ENCODE assay signal across 7 mouse cellular contexts in genomic region chr7:88278628-88279196, GRCm38 (mm10). TPM values are rescaled to one million over a fixed set of nuclear protein-coding genes. Genes with fewer than 3 reads are reported as not detected.
DNase-seq lines count a peak whose midpoint lies in the region; ATAC-seq lines count a peak whose summit lies in the region.

No protein-coding gene starts in this region.

- DNase-seq in lung, postnatal 25 days (ENCODE audit: low spot score), result no peak
- no peak for DNase-seq in forebrain, embryonic 11.5 days (ENCODE audit: low spot score)
- no peak for DNase-seq in cerebellum, adult 9-11 months
- no peak for DNase-seq in right cerebral cortex, postnatal 4 days

- H3K4me3 ChIP-seq in lung, embryonic 15.5 days, result peak overlapping the region; percentile 56
- H3K4me3 ChIP-seq in forebrain, embryonic 11.5 days (ENCODE audit: low read depth, low read length), result peak overlapping the region; percentile 36
- H3K4me3 ChIP-seq in limb, embryonic 15.5 days, result peak overlapping the region; percentile 49
- peak overlapping the region; percentile 64 for H3K4me3 ChIP-seq in stomach, embryonic 14.5 days (ENCODE audit: low read depth, low read length)

- H3K4me1 ChIP-seq in lung, embryonic 15.5 days, result peaks cover 8% of the 10 kb centered on the region; the same call in 1 of the 2 replicates
- no peaks in the 10 kb centered on the region; the same call in 1 of the 2 replicates for H3K4me1 ChIP-seq in forebrain, embryonic 11.5 days (replicated peaks; ENCODE audit: control insufficient read depth, insufficient read depth, low read length)
- H3K4me1 ChIP-seq in limb, embryonic 15.5 days, result 0 out of 2 replicates have a peak, but pooled peaks cover 8% of the 10 kb centered on the region
- H3K4me1 ChIP-seq in stomach, embryonic 14.5 days (ENCODE audit: control insufficient read depth, insufficient read depth, low read length), result no peaks in the 10 kb centered on the region

- H3K27ac ChIP-seq in lung, embryonic 15.5 days, result peak overlapping the region; percentile 85
- no peak overlapping the region for H3K27ac ChIP-seq in forebrain, embryonic 11.5 days (ENCODE audit: low read depth, low read length)
- H3K27ac ChIP-seq in limb, embryonic 15.5 days, result 0 out of 2 replicates have a peak overlapping the region, but pooled peaks have one; percentile 65
- no peak overlapping the region for H3K27ac ChIP-seq in stomach, embryonic 14.5 days (ENCODE audit: low read length)

- H3K4me2 ChIP-seq in lung, embryonic 15.5 days, result peak overlapping the region; percentile 67
- H3K4me2 ChIP-seq in forebrain, embryonic 11.5 days (ENCODE audit: low read depth, low read length, severe bottlenecking), result peak overlapping the region; percentile 88; the same call in 1 of the 2 replicates
- H3K4me2 ChIP-seq in limb, embryonic 15.5 days, result peak overlapping the region; percentile 79
- H3K4me2 ChIP-seq in stomach, embryonic 14.5 days (replicated peaks; ENCODE audit: low read depth, low read length), result peak overlapping the region; percentile 87

- no peak for ATAC-seq in lung, embryonic 15.5 days (ENCODE audit: borderline replicate concordance, extremely low read depth, low FRiP score, low TSS enrichment)
- no peak for ATAC-seq in forebrain, embryonic 11.5 days (replicated peaks; ENCODE audit: low FRiP score)
- ATAC-seq in limb, embryonic 15.5 days (ENCODE audit: insufficient number of reproducible peaks, low FRiP score, low TSS enrichment, low read depth), result no peak
- no peak for ATAC-seq in stomach, embryonic 14.5 days (ENCODE audit: insufficient number of reproducible peaks, insufficient read depth, low FRiP score, low read depth)

- no peaks in the 10 kb centered on the region for H3K27me3 ChIP-seq in lung, embryonic 15.5 days
- H3K27me3 ChIP-seq in forebrain, embryonic 11.5 days (ENCODE audit: control insufficient read depth, insufficient read depth, low read length), result no peaks in the 10 kb centered on the region; the same call in 1 of the 2 replicates
- no peaks in the 10 kb centered on the region for H3K27me3 ChIP-seq in limb, embryonic 15.5 days
- no peaks in the 10 kb centered on the region for H3K27me3 ChIP-seq in stomach, embryonic 14.5 days (ENCODE audit: control insufficient read depth, insufficient read depth, low read length)

- peaks cover 13% of the 10 kb centered on the region; the same call in 1 of the 2 replicates for H3K36me3 ChIP-seq in lung, embryonic 15.5 days
- H3K36me3 ChIP-seq in forebrain, embryonic 11.5 days (ENCODE audit: control insufficient read depth, insufficient read depth, low read length), result no peaks in the 10 kb centered on the region
- H3K36me3 ChIP-seq in limb, embryonic 15.5 days, result no peaks in the 10 kb centered on the region
- no peaks in the 10 kb centered on the region for H3K36me3 ChIP-seq in stomach, embryonic 14.5 days (ENCODE audit: control insufficient read depth, insufficient read depth, low read length)

- peak overlapping the region; percentile 65 for H3K9ac ChIP-seq in lung, embryonic 15.5 days
- H3K9ac ChIP-seq in forebrain, embryonic 11.5 days (ENCODE audit: low read length), result peak overlapping the region; percentile 49
- no peak overlapping the region for H3K9ac ChIP-seq in limb, embryonic 15.5 days
- peak overlapping the region; percentile 61; the same call in 1 of the 2 replicates for H3K9ac ChIP-seq in stomach, embryonic 14.5 days (replicated peaks; ENCODE audit: low read depth, low read length)

- H3K9me3 ChIP-seq in lung, embryonic 15.5 days, result no peaks in the 10 kb centered on the region
- H3K9me3 ChIP-seq in forebrain, embryonic 11.5 days (ENCODE audit: control insufficient read depth, low read length), result no peaks in the 10 kb centered on the region
- H3K9me3 ChIP-seq in limb, embryonic 15.5 days, result no peaks in the 10 kb centered on the region
- no peaks in the 10 kb centered on the region for H3K9me3 ChIP-seq in stomach, embryonic 14.5 days (ENCODE audit: control insufficient read depth, low read depth, low read length)

- WGBS in lung, embryonic 15.5 days, result 7% methylated on average over 8 of the region's 8 CpGs
- WGBS in forebrain, embryonic 11.5 days, result 65% methylated on average over 8 of the region's 8 CpGs
- WGBS in limb, embryonic 15.5 days, result 42% methylated on average over 8 of the region's 8 CpGs
- 27% methylated on average over 8 of the region's 8 CpGs for WGBS in stomach, embryonic 14.5 days

RNA-seq across cellular contexts. Expression of gene Ctsc, which starts 0.8 kb away (rescaled TPM):
- 120 and 136 TPM in 2 replicates for polyA plus RNA-seq in lung, embryonic 15.5 days (2015; fragmentation: Nextera tagmentation; extraction: Ambion mirVana)
- 18.3 and 19.6 TPM in 2 replicates for polyA plus RNA-seq in forebrain, embryonic 11.5 days (2014; fragmentation: Nextera tagmentation; extraction: Ambion mirVana)
- 87.8 and 92.8 TPM in 2 replicates for polyA plus RNA-seq in limb, embryonic 15.5 days (2015; fragmentation: Nextera tagmentation; extraction: Ambion mirVana)
- polyA plus RNA-seq in stomach, embryonic 14.5 days (2014; fragmentation: Nextera tagmentation; extraction: Ambion mirVana), result 80.0 and 92.0 TPM in 2 replicates

Comparison
In these comparisons a context has a peak if more than half of its experiments do, and no peak if none do; other contexts are left out.
1. H3K27ac ChIP-seq: peak in lung, embryonic 15.5 days (single experiment) and limb, embryonic 15.5 days (single experiment); none in forebrain, embryonic 11.5 days (single experiment) and stomach, embryonic 14.5 days (single experiment).
2. Peak in every context shown above with its lines, with median percentiles within 50 percentile points of each other: H3K4me2 ChIP-seq and H3K4me3 ChIP-seq.